Mouse (Mus musculus) liver, embryonic 15.5 days (tissue): Measurements from ENCODE around the gene Cox7a2l. TPM values are rescaled to one million over a fixed set of nuclear protein-coding genes. Genes with fewer than 3 reads are reported as not detected.

Experiments
- ATAC-seq: fragments of 200-750 bp; cut with Nextera tagmentation; 2 replicates; pipeline ENCODE4 v1.8.0; 2017; ENCODE audit warnings: moderate number of reproducible peaks, mild to moderate bottlenecking, moderate library complexity; ENCODE audit not compliant: insufficient read depth
- H3K27ac ChIP-seq: fragments of 300-500 bp; sonication (generic); replicated peaks from 2 replicates; pipeline ENCODE4 v1.5.1; 2015; ENCODE audit warnings: mild to moderate bottlenecking, inconsistent platforms
- H3K27me3 ChIP-seq: fragments of 300-500 bp; sonication (generic); 2 replicates; pipeline ENCODE4 v1.6.1; 2015; ENCODE audit warnings: mild to moderate bottlenecking, inconsistent platforms
- H3K36me3 ChIP-seq: fragments of 300-500 bp; sonication (generic); replicated peaks from 2 replicates; pipeline ENCODE4 v1.6.1; 2015; ENCODE audit warnings: moderate library complexity, mild to moderate bottlenecking, inconsistent platforms
- H3K4me1 ChIP-seq: fragments of 300-500 bp; sonication (generic); replicated peaks from 2 replicates; pipeline ENCODE4 v1.6.1; 2015; ENCODE audit warnings: inconsistent platforms
- H3K4me2 ChIP-seq: fragments of 300-500 bp; sonication (generic); 2 replicates; pipeline ENCODE4 v1.6.1; 2015; ENCODE audit warnings: moderate library complexity, mild to moderate bottlenecking, inconsistent platforms
- H3K4me3 ChIP-seq: fragments of 300-500 bp; sonication (generic); replicated peaks from 2 replicates; pipeline ENCODE4 v1.5.1; 2015; ENCODE audit warnings: mild to moderate bottlenecking, inconsistent platforms
- H3K9ac ChIP-seq: fragments of 300-500 bp; sonication (generic); 2 replicates; pipeline ENCODE4 v1.6.1; 2015; ENCODE audit warnings: moderate library complexity, mild to moderate bottlenecking, inconsistent platforms
- H3K9me3 ChIP-seq: fragments of 300-500 bp; sonication (generic); replicated peaks from 2 replicates; pipeline ENCODE4 v1.6.1; 2016; ENCODE audit warnings: inconsistent platforms
- WGBS: fragments of 180-500 bp; shearing (Covaris S2); methylation state at CpG from one replicate; pipeline ENCODE4 v1.1.7; 2015; ENCODE audit warnings: mixed read lengths; ENCODE audit not compliant: insufficient replicate concordance; 5-methylcytosine and 5-hydroxymethylcytosine counted together
- polyA plus RNA-seq: library from polyadenylated mRNA; unstranded; fragments of >200 nt; fragmentation: Nextera tagmentation; extraction: Ambion mirVana; gene quantifications from 2 replicates; pipeline ENCODE4 v1.2.1, GENCODE M21; 2015

Gene Cox7a2l
- polyA plus RNA-seq, 1 experiment from 2014 or later, result 61.9 TPM

GRCm38 (mm10) chr17:83483784-83484183 lies 33.3 kb downstream of the Cox7a2l start:
- Histone ChIP-seq H3K27me3 (no peaks in the 10 kb centered on the region), H3K9me3 (no peaks in the 10 kb centered on the region), H3K4me1 (no peaks in the 10 kb centered on the region), H3K27ac (no peak overlapping the region), H3K4me3 (no peak overlapping the region), H3K36me3 (peaks cover 7% of the 10 kb centered on the region), H3K9ac (no peak overlapping the region), H3K4me2 (no peak overlapping the region)
- 62% methylated on average over 2 of the region's 2 CpGs for WGBS
- no peak for ATAC-seq

- Histone ChIP-seq H3K4me1 (no peaks in the 10 kb centered on the region), H3K36me3 (peaks cover 14% of the 10 kb centered on the region), H3K27ac (no peak overlapping the region), H3K4me2 (no peak overlapping the region), H3K9me3 (no peaks in the 10 kb centered on the region), H3K9ac (no peak overlapping the region), H3K27me3 (no peaks in the 10 kb centered on the region), H3K4me3 (no peak overlapping the region)
- WGBS, result 67% methylated on average over 7 of the region's 7 CpGs
- no peak for ATAC-seq
Measured at GRCm38 (mm10) chr17:83482817-83483536, 34.2 kb downstream of the Cox7a2l start.

GRCm38 (mm10) chr17:83481551-83481950 lies 35.6 kb downstream of the Cox7a2l start:
- Histone ChIP-seq H3K4me1 (no peaks in the 10 kb centered on the region), H3K9me3 (no peaks in the 10 kb centered on the region), H3K9ac (no peak overlapping the region), H3K4me2 (no peak overlapping the region), H3K4me3 (no peak overlapping the region), H3K36me3 (peaks cover 17% of the 10 kb centered on the region), H3K27me3 (no peaks in the 10 kb centered on the region), H3K27ac (no peak overlapping the region)
- 70% methylated on average over 7 of the region's 7 CpGs for WGBS
- no peak for ATAC-seq

- no peak overlapping the region for H3K4me3 ChIP-seq
- no peaks in the 10 kb centered on the region for H3K4me1 ChIP-seq
- no peak overlapping the region for H3K4me2 ChIP-seq
- H3K9ac ChIP-seq, result no peak overlapping the region
- H3K27ac ChIP-seq, result no peak overlapping the region
- WGBS, result 83% methylated on average over 12 of the region's 12 CpGs
- H3K27me3 ChIP-seq, result no peaks in the 10 kb centered on the region
- H3K36me3 ChIP-seq, result peaks cover 39% of the 10 kb centered on the region
- no peak for ATAC-seq
- H3K9me3 ChIP-seq, result no peaks in the 10 kb centered on the region
Measured at GRCm38 (mm10) chr17:83477089-83477488, 40.0 kb downstream of the Cox7a2l start.

- no peaks in the 10 kb centered on the region for H3K9me3 ChIP-seq
- peaks cover 40% of the 10 kb centered on the region for H3K36me3 ChIP-seq
- H3K4me3 ChIP-seq, result no peak overlapping the region
- no peak overlapping the region for H3K9ac ChIP-seq
- no peak overlapping the region for H3K4me2 ChIP-seq
- no peak for ATAC-seq
- 85% methylated on average over 2 of the region's 2 CpGs for WGBS
- no peaks in the 10 kb centered on the region for H3K27me3 ChIP-seq
- no peaks in the 10 kb centered on the region for H3K4me1 ChIP-seq
- no peak overlapping the region for H3K27ac ChIP-seq
Measured at GRCm38 (mm10) chr17:83469586-83469985, 47.5 kb downstream of the Cox7a2l start.

- Histone ChIP-seq H3K4me3 (no peak overlapping the region), H3K4me2 (no peak overlapping the region), H3K4me1 (no peaks in the 10 kb centered on the region), H3K9me3 (no peaks in the 10 kb centered on the region), H3K27ac (no peak overlapping the region), H3K27me3 (no peaks in the 10 kb centered on the region), H3K9ac (no peak overlapping the region), H3K36me3 (peaks cover 22% of the 10 kb centered on the region)
- 75% methylated on average over 6 of the region's 6 CpGs for WGBS
- no peak for ATAC-seq
Measured at GRCm38 (mm10) chr17:83466697-83467251, 50.4 kb downstream of the Cox7a2l start.

- Histone ChIP-seq H3K27ac (no peak overlapping the region), H3K9ac (no peak overlapping the region), H3K27me3 (no peaks in the 10 kb centered on the region), H3K4me3 (no peak overlapping the region), H3K4me2 (no peak overlapping the region), H3K36me3 (peaks cover 25% of the 10 kb centered on the region), H3K9me3 (no peaks in the 10 kb centered on the region), H3K4me1 (no peaks in the 10 kb centered on the region)
- 78% methylated on average over 5 of the region's 5 CpGs for WGBS
- no peak for ATAC-seq
Measured at GRCm38 (mm10) chr17:83465969-83466368, 51.2 kb downstream of the Cox7a2l start.

- H3K4me2 ChIP-seq, result no peak overlapping the region
- no peaks in the 10 kb centered on the region for H3K27me3 ChIP-seq
- H3K27ac ChIP-seq, result no peak overlapping the region
- ATAC-seq, result no peak
- H3K9ac ChIP-seq, result no peak overlapping the region
- WGBS, result 80% methylated on average over 1 of the region's 1 CpGs
- H3K36me3 ChIP-seq, result peaks cover 35% of the 10 kb centered on the region; the same call in 1 of the 2 replicates
- H3K4me3 ChIP-seq, result no peak overlapping the region
- H3K4me1 ChIP-seq, result no peaks in the 10 kb centered on the region
- H3K9me3 ChIP-seq, result no peaks in the 10 kb centered on the region
Measured at GRCm38 (mm10) chr17:83457271-83457670, 59.9 kb downstream of the Cox7a2l start.

GRCm38 (mm10) chr17:83453587-83453986 lies 63.5 kb downstream of the Cox7a2l start:
- H3K36me3 ChIP-seq, result peaks cover 35% of the 10 kb centered on the region
- no peak overlapping the region for H3K9ac ChIP-seq
- no peak for ATAC-seq

GRCm38 (mm10) chr17:83452451-83452850 lies 64.7 kb downstream of the Cox7a2l start:
- Histone ChIP-seq H3K9ac (no peak overlapping the region), H3K4me3 (no peak overlapping the region), H3K36me3 (peaks cover 30% of the 10 kb centered on the region), H3K27ac (no peak overlapping the region), H3K4me1 (no peaks in the 10 kb centered on the region), H3K4me2 (no peak overlapping the region), H3K9me3 (no peaks in the 10 kb centered on the region), H3K27me3 (no peaks in the 10 kb centered on the region)
- WGBS, result 79% methylated on average over 8 of the region's 8 CpGs
- no peak for ATAC-seq

More at GRCm38 (mm10) chr17:83453587-83453986, 63.5 kb downstream of the Cox7a2l start:
- Histone ChIP-seq H3K4me3 (no peak overlapping the region), H3K27me3 (no peaks in the 10 kb centered on the region), H3K4me2 (no peak overlapping the region), H3K4me1 (no peaks in the 10 kb centered on the region), H3K9me3 (no peaks in the 10 kb centered on the region), H3K27ac (no peak overlapping the region)
- WGBS, result 68% methylated on average over 5 of the region's 5 CpGs
